Mouse (Mus musculus): ENCODE measurements around the gene Sec63. TPM values are rescaled to one million over a fixed set of nuclear protein-coding genes. Genes with fewer than 3 reads are reported as not detected.

Gene Sec63
- polyA plus RNA-seq, 1 experiment from 2014 or later: 32.5 TPM

DNA sequence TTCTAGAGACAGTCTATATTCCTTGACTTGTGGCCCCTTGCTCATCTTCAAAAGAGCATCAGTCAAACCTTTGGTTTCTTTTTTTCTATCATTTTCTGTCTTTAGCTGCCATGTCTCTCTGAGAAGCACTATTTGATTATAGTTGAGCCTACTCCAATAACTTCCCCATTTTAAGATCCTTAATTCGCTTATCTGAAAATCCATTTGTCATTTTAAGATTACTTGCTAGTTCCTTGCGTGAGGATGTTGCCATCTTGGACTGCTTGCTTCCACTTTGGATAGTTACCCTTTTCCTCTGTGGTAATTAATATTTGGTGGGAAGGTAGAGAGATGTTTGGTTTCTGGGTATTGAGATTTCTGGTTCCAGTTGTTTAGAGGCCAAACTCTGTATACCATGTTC, 19.5 kb downstream of the Sec63 start:
- no peaks in the 10 kb centered on the region for H3K4me1 ChIP-seq (replicated peaks; ENCODE audit: control insufficient read depth, insufficient read depth, low read length)

DNA sequence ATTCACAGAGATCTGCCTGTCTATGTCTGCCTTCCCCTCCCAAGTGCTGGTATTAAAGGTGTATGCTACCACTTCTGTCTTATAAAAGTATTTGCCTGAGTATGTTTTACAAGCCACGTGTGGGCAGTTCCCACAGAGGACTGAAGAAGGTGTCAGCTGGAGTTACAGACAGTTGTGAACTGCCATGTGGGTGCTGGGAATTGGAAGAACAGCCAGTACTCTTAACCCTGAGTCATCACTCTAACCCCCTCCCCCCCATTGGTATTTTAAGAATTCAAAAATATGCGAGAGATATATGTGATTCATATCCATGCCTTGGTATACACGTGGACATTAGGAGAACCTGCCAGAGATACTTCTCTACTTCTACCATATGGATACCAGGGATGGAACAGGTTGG, 20.4 kb downstream of the Sec63 start:
- 82% methylated on average over 3 of the region's 3 CpGs for WGBS
- ATAC-seq (replicated peaks; ENCODE audit: low FRiP score) (no peak), DNase-seq (ENCODE audit: low spot score) (no peak)
- Histone ChIP-seq H3K4me3 (ENCODE audit: low read depth, low read length) (no peak overlapping the region), H3K36me3 (ENCODE audit: control insufficient read depth, insufficient read depth, low read length) (no peaks in the 10 kb centered on the region; the same call in 1 of the 2 replicates), H3K27me3 (ENCODE audit: control insufficient read depth, insufficient read depth, low read length) (no peaks in the 10 kb centered on the region), H3K9me3 (ENCODE audit: control insufficient read depth, low read length) (no peaks in the 10 kb centered on the region), H3K4me1 (replicated peaks; ENCODE audit: control insufficient read depth, insufficient read depth, low read length) (no peaks in the 10 kb centered on the region), H3K27ac (ENCODE audit: low read depth, low read length) (no peak overlapping the region), H3K9ac (ENCODE audit: low read length) (no peak overlapping the region), H3K4me2 (ENCODE audit: low read depth, low read length, severe bottlenecking) (no peak overlapping the region)

More for the DNA sequence above, 19.5 kb downstream of the Sec63 start:
- Histone ChIP-seq H3K27me3 (ENCODE audit: control insufficient read depth, insufficient read depth, low read length) (no peaks in the 10 kb centered on the region), H3K9me3 (ENCODE audit: control insufficient read depth, low read length) (no peaks in the 10 kb centered on the region), H3K4me2 (ENCODE audit: low read depth, low read length, severe bottlenecking) (no peak overlapping the region), H3K27ac (ENCODE audit: low read depth, low read length) (no peak overlapping the region), H3K36me3 (ENCODE audit: control insufficient read depth, insufficient read depth, low read length) (no peaks in the 10 kb centered on the region; the same call in 1 of the 2 replicates), H3K9ac (ENCODE audit: low read length) (no peak overlapping the region), H3K4me3 (ENCODE audit: low read depth, low read length) (no peak overlapping the region)
- WGBS: 95% methylated on average over 2 of the region's 2 CpGs
- DNase-seq (ENCODE audit: low spot score) (no peak), ATAC-seq (replicated peaks; ENCODE audit: low FRiP score) (no peak)

GRCm38 (mm10) chr10:42800922-42801321, 39.6 kb downstream of the Sec63 start:
- H3K36me3 ChIP-seq (ENCODE audit: control insufficient read depth, insufficient read depth, low read length): peaks cover 2% of the 10 kb centered on the region; the same call in 1 of the 2 replicates
- no peaks in the 10 kb centered on the region for H3K4me1 ChIP-seq (replicated peaks; ENCODE audit: control insufficient read depth, insufficient read depth, low read length)
- no peaks in the 10 kb centered on the region for H3K27me3 ChIP-seq (ENCODE audit: control insufficient read depth, insufficient read depth, low read length)
- no peak overlapping the region for H3K9ac ChIP-seq (ENCODE audit: low read length)
- no peak overlapping the region for H3K27ac ChIP-seq (ENCODE audit: low read depth, low read length)
- no peak overlapping the region for H3K4me2 ChIP-seq (ENCODE audit: low read depth, low read length, severe bottlenecking)
- no peak overlapping the region for H3K4me3 ChIP-seq (ENCODE audit: low read depth, low read length)
- WGBS: 79% methylated on average over 3 of the region's 3 CpGs
- no peak for ATAC-seq (replicated peaks; ENCODE audit: low FRiP score)
- no peak for DNase-seq (ENCODE audit: low spot score)
- no peaks in the 10 kb centered on the region for H3K9me3 ChIP-seq (ENCODE audit: control insufficient read depth, low read length)

GRCm38 (mm10) chr10:42825923-42826322, 64.6 kb downstream of the Sec63 start:
- peaks cover 5% of the 10 kb centered on the region; the same call in 1 of the 2 replicates for H3K36me3 ChIP-seq (ENCODE audit: control insufficient read depth, insufficient read depth, low read length)
- H3K4me2 ChIP-seq (ENCODE audit: low read depth, low read length, severe bottlenecking): no peak overlapping the region
- H3K27me3 ChIP-seq (ENCODE audit: control insufficient read depth, insufficient read depth, low read length): no peaks in the 10 kb centered on the region
- H3K9ac ChIP-seq (ENCODE audit: low read length): no peak overlapping the region
- H3K9me3 ChIP-seq (ENCODE audit: control insufficient read depth, low read length): no peaks in the 10 kb centered on the region
- ATAC-seq (replicated peaks; ENCODE audit: low FRiP score): no peak
- H3K4me1 ChIP-seq (replicated peaks; ENCODE audit: control insufficient read depth, insufficient read depth, low read length): no peaks in the 10 kb centered on the region
- H3K27ac ChIP-seq (ENCODE audit: low read depth, low read length): no peak overlapping the region
- DNase-seq (ENCODE audit: low spot score): no peak
- 64% methylated on average over 6 of the region's 6 CpGs for WGBS
- no peak overlapping the region for H3K4me3 ChIP-seq (ENCODE audit: low read depth, low read length)

GRCm38 (mm10) chr10:42827155-42827554, 65.9 kb downstream of the Sec63 start:
- ATAC-seq (replicated peaks; ENCODE audit: low FRiP score) (no peak), DNase-seq (ENCODE audit: low spot score) (no peak)
- no peaks in the 10 kb centered on the region for H3K27me3 ChIP-seq (ENCODE audit: control insufficient read depth, insufficient read depth, low read length)
- H3K9ac ChIP-seq (ENCODE audit: low read length): no peak overlapping the region
- no peaks in the 10 kb centered on the region for H3K9me3 ChIP-seq (ENCODE audit: control insufficient read depth, low read length)
- 91% methylated on average over 5 of the region's 5 CpGs for WGBS
- no peak overlapping the region for H3K27ac ChIP-seq (ENCODE audit: low read depth, low read length)
- no peak overlapping the region for H3K4me2 ChIP-seq (ENCODE audit: low read depth, low read length, severe bottlenecking)
- peaks cover 5% of the 10 kb centered on the region; the same call in 1 of the 2 replicates for H3K36me3 ChIP-seq (ENCODE audit: control insufficient read depth, insufficient read depth, low read length)
- H3K4me1 ChIP-seq (replicated peaks; ENCODE audit: control insufficient read depth, insufficient read depth, low read length): 0 out of 2 replicates have a peak, but pooled peaks cover 2% of the 10 kb centered on the region
- H3K4me3 ChIP-seq (ENCODE audit: low read depth, low read length): no peak overlapping the region

DNA sequence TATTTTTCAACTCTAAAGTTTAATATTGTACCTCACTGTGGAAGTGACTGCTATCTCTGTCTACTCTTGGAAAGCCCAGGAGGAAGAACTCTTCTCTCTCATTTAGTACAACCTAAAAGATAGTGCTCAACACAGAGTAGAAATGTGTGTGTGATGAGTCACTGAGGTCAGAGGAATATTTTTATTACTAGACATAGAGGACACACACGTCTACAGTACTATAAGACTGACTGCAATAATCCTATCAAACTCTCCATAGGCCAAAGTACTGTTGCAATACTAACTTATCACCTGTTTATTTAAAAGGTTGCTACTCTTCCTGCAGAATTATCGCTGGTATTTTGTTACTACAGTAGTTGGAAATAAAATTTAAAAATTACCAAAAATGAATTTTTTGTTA, 68.7 kb downstream of the Sec63 start:
- Histone ChIP-seq H3K9ac (ENCODE audit: low read length) (no peak overlapping the region), H3K4me3 (ENCODE audit: low read depth, low read length) (no peak overlapping the region), H3K4me1 (replicated peaks; ENCODE audit: control insufficient read depth, insufficient read depth, low read length) (peaks cover 15% of the 10 kb centered on the region; the same call in 1 of the 2 replicates), H3K9me3 (ENCODE audit: control insufficient read depth, low read length) (no peaks in the 10 kb centered on the region), H3K36me3 (ENCODE audit: control insufficient read depth, insufficient read depth, low read length) (peaks cover 5% of the 10 kb centered on the region; the same call in 1 of the 2 replicates), H3K27ac (ENCODE audit: low read depth, low read length) (no peak overlapping the region), H3K4me2 (ENCODE audit: low read depth, low read length, severe bottlenecking) (no peak overlapping the region), H3K27me3 (ENCODE audit: control insufficient read depth, insufficient read depth, low read length) (no peaks in the 10 kb centered on the region)
- DNase-seq (ENCODE audit: low spot score) (no peak), ATAC-seq (replicated peaks; ENCODE audit: low FRiP score) (no peak)
- 86% methylated on average over 2 of the region's 2 CpGs for WGBS

DNA sequence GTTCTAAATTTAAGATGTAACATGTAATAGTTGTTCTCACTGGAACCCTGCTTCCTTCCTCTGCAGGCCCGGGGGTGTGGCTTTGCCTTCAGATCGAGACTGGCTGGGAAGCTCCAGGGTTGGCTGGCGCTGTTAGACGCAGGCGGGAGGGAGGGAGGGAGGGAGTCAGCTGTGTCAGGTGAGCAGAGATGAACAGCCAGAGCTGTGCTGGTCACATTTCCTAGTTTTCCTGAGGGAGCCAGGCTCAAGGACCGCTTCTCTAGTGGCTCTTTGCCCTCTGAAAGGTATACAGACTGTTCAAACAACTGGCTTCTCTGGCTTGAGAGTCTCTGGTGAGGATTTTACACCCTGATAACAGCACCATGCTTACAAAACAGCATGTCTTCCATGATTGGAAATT, 69.1 kb downstream of the Sec63 start:
- ATAC-seq (replicated peaks; ENCODE audit: low FRiP score): no peak
- H3K36me3 ChIP-seq (ENCODE audit: control insufficient read depth, insufficient read depth, low read length): peaks cover 5% of the 10 kb centered on the region; the same call in 1 of the 2 replicates
- WGBS: 75% methylated on average over 6 of the region's 6 CpGs

DNA sequence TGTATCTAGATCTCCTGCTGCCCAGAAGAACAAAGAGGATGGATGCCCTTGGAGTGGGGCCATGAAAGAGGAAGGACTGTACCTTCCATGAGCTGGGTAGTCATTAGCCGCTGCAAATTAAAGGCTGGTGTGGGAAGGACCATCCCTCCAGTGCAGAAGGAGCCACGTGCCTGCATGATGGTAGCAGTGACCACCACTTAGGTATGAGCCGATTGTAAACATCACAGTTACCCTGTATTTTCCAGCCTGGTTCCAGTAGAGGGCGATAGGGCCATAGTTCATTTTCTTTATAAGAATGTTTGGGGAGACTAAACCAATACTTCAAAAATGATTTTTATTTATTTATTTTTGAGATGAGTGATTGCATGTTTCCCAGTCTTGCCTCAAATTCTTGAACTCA, 71.4 kb downstream of the Sec63 start:
- peaks cover 19% of the 10 kb centered on the region for H3K4me1 ChIP-seq (replicated peaks; ENCODE audit: control insufficient read depth, insufficient read depth, low read length)
- WGBS: 45% methylated on average over 4 of the region's 4 CpGs
- no peak for ATAC-seq (replicated peaks; ENCODE audit: low FRiP score)

More for the DNA sequence above, 69.1 kb downstream of the Sec63 start:
- Histone ChIP-seq H3K27ac (ENCODE audit: low read depth, low read length) (no peak overlapping the region), H3K9ac (ENCODE audit: low read length) (no peak overlapping the region), H3K4me2 (ENCODE audit: low read depth, low read length, severe bottlenecking) (no peak overlapping the region), H3K27me3 (ENCODE audit: control insufficient read depth, insufficient read depth, low read length) (no peaks in the 10 kb centered on the region), H3K4me3 (ENCODE audit: low read depth, low read length) (no peak overlapping the region), H3K4me1 (replicated peaks; ENCODE audit: control insufficient read depth, insufficient read depth, low read length) (peaks cover 18% of the 10 kb centered on the region), H3K9me3 (ENCODE audit: control insufficient read depth, low read length) (no peaks in the 10 kb centered on the region)
- DNase-seq (ENCODE audit: low spot score): no peak

More for the DNA sequence above, 71.4 kb downstream of the Sec63 start:
- Histone ChIP-seq H3K27ac (ENCODE audit: low read depth, low read length) (no peak overlapping the region), H3K9ac (ENCODE audit: low read length) (no peak overlapping the region), H3K4me2 (ENCODE audit: low read depth, low read length, severe bottlenecking) (no peak overlapping the region), H3K27me3 (ENCODE audit: control insufficient read depth, insufficient read depth, low read length) (no peaks in the 10 kb centered on the region), H3K4me3 (ENCODE audit: low read depth, low read length) (no peak overlapping the region), H3K36me3 (ENCODE audit: control insufficient read depth, insufficient read depth, low read length) (peaks cover 5% of the 10 kb centered on the region; the same call in 1 of the 2 replicates), H3K9me3 (ENCODE audit: control insufficient read depth, low read length) (no peaks in the 10 kb centered on the region)
- DNase-seq (ENCODE audit: low spot score): no peak

All from forebrain, embryonic 11.5 days (tissue).